Mouse (Mus musculus): ENCODE data around the gene Snx8.

The Snx8 gene

DNA sequence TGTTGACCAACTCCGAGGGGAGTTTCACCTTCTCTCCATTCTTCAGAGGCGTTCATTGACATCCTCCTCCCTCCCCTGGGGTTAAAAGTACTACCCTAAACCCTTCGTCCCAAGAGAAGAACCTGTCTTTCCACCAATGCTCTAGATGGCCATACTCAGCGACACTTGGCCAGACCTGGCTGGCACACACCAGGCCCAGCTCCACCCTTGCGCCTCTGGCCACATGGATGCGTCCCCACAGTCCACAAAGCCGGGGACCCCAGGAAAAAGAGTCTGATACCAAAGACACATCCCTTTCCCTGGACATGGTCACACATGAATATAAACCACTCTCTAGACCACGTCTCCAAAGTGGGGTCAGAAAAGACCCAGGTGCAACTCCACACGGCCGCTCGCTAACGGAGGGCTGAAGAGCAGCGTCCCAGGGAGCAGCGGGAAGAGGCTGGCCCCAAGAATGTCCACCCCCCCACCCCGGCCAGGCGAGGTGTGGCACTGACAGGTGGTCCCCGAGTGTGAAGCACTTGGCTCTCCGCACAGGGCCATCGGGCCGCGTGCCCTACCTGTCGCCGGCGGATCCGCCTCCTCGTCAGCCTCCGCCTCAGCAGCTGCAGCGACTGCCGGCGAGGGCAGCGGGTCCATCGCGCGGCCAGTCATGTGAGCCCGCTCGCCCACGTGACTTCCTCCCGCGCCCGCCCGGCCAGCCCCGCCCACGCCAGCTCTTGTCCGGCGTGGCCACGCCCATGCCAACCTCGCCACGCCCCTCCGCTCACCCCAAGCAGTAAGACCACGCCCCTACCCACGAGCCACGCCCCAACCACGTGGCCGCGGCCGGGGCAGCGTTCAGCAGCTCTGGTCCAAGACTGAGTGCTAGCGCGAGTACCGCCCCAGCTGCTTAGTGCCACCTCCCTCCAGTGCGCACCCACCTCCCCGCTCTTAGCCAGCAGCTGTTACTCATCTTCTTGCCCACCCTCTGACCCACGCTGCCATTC, at the start of gene Snx8:
Snx8 (minus strand) TSS at position 675 of the 989 bp plus-strand sequence.
- in situ Hi-C loops (cut with MboI; ENCODE audit: low sequenced_read_pairs), result no loop called here

GRCm38 (mm10) chr5:140425016-140425783, 36.1 kb upstream of the Snx8 start:
- in situ Hi-C loops (cut with MboI; ENCODE audit: low sequenced_read_pairs), result no loop called here

GRCm38 (mm10) chr5:140420616-140421015, 31.6 kb upstream of the Snx8 start:
- in situ Hi-C loops (cut with MboI; ENCODE audit: low sequenced_read_pairs), result no loop called here

DNA sequence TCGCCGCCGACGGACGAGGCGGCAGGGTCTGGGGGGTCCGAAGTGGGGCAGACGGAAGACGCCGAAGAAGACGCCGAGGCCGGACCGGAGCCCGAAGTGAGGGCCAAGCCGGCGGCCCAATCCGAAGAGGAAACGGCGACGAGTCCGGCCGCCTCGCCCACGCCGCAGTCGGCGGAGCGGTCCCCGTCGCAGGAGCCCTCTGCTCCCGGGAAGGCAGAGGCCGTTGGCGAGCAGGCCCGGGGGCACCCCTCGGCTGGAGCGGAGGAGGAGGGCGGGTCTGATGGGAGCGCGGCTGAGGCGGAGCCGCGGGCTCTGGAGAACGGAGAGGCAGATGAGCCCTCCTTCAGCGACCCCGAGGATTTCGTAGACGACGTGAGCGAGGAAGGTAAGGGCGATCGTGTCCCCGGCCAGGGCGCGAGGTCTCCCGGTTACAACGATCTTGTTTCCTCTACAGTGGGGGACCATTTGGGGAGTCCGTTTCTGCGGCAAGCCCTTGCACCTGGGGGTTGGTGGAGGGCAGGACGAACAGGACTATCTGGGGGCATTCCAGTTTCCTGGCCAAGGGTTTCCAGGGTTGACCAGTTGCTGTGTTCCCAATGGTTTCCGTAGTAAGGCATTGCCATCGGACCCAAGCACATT, 30.5 kb upstream of the Snx8 start:
- in situ Hi-C loops (cut with MboI; ENCODE audit: low sequenced_read_pairs), result no loop called here

DNA sequence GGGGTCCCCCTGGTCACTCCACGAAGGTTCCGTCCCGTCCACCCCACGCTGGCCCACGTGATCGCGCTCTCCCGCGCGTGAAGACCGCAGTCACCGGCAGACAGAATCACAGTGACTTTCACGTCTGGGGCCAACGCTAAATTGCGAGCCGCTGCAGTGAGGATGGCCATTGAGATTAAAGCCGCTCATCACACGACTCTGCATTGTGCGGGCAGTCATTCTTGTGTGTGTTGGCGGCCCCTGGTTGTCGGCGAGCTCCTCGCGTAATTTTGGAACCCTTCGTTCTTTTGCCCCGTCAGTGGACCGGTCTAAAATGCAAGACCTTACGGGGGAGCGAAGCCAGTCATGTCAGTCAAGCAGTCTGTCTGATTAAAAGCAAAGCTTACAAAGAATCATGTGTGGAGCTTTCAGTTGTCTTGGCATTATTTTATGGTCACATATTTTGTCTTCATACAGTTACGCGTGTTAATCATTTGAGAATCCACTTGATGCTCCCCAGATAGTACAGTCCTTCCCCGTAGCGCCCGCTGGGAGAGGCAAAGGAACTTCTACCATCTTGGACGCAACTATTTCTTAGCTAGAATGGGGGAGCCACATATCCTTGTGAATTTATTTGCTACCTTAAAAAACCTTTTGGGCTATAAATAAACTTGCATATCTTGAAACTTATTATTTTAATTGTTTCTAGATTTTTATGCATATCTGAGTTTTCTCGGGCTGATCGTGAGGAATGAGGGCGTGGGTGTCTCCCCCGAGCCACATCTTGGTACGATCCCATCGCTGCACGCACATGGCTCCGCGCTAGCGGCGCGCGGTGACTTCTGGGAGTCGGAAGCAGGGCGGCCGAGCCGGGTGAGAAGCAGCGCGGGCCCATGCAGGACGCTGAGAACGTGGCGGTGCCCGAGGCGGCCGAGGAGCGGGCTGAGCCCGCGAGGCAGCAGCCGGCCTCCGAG, 29.7 kb upstream of the Snx8 start, which contains the start of gene Eif3b:
Eif3b (plus strand) TSS at position 840 of the 953 bp plus-strand sequence.
- in situ Hi-C loops (cut with MboI; ENCODE audit: low sequenced_read_pairs), result no loop called here

DNA sequence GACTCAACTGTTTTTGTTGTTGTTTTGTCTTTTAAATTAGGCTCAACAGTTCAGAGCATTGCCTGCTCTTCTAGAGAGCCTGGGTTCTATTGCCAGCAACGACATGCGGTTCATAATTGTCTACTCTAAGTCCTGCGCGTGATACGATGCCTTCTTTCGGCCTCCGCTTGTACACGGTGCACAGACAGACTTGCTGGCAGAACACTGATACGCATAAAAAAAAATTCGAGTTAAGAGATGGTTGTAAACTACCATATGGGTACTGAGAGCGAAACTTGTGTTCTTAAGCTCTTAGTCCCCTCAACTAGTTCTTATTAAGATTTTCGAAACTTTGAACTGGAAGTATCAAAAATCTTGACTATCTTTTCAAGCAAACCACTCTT, 29.0 kb upstream of the Snx8 start:
- in situ Hi-C loops (cut with MboI; ENCODE audit: low sequenced_read_pairs), result no loop called here

DNA sequence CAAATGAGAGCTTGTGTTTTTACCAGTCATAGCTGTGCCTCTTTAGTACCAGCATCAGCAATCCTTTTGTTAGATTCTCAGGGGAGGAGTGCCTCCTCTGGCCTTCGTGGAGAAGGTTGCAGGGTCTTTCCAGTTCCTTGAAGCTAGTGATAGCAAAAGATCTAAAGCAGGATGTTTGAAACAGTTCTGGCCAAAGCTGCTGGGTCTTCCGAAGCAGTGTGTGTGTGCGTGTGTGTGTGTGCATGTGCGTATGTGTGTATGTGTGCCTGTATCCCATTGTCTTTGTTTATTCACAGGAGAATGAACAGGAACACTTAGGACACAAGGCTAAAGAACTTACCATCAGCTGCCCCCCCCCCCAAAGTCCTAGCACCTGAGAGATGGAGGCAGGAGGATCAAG, 25.6 kb upstream of the Snx8 start:
- in situ Hi-C loops (cut with MboI; ENCODE audit: low sequenced_read_pairs), result no loop called here

DNA sequence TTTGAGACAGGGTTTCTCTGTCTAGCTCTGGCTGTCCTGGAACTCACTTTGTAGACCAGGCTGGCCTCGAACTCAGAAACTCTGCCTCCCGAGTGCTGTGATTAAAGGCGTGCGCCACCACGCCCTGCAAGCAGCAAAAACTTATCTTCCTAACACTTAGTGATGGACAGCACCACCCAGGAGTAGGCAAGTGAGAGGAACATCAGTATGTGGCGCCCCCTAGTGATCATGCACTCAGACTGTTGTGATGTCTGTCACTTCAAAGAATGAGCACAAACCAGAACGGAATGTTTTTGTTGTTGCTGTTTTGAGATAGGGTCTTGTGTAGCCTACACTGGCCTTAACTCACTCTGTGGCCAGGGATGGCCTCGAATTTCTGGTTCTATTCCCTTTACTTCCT, 22.3 kb upstream of the Snx8 start:
- in situ Hi-C loops (cut with MboI; ENCODE audit: low sequenced_read_pairs), result no loop called here

DNA sequence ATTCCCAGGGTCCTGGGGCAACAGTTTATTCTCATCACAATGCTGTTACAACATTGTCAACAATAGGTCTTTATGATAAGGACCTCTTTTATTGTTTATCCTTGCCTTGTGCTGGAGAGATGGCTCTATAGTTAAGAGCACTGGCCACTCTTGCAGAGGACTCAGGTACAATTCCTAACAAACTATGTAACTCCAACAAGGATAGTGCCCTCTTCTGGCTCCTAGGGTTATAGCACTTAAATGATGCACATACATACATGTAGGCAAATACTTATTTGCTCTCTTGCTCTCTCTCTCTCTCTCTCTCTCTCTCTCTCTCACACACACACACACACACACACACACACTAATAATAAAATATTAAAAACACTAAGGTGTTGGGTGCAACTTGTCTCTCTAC, 19.7 kb upstream of the Snx8 start:
- in situ Hi-C loops (cut with MboI; ENCODE audit: low sequenced_read_pairs), result no loop called here

GRCm38 (mm10) chr5:140406666-140407065, 17.6 kb upstream of the Snx8 start:
- in situ Hi-C loops (cut with MboI; ENCODE audit: low sequenced_read_pairs), result no loop called here

DNA sequence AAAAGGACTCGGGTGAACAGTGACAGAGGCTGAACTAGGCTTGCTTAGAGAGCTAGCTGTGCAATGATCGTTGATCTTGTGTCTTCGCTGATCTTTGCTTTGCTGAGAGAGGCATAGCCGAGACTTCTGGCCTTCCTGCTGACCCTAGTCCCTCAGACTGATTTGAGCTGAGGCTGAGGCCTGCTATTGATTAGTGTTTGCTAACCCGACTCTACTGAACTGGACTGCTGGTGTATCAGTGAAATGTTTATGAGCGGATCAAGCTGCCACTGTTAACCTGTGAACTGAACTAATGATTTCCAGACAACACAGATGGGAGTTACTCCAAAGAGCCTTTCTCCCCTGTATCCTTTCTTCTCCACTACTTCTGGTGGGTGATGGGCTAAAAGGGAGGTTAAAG, 16.1 kb upstream of the Snx8 start:
- in situ Hi-C loops (cut with MboI; ENCODE audit: low sequenced_read_pairs), result no loop called here

GRCm38 (mm10) chr5:140402640-140403270, 13.7 kb upstream of the Snx8 start:
- in situ Hi-C loops (cut with MboI; ENCODE audit: low sequenced_read_pairs), result no loop called here

DNA sequence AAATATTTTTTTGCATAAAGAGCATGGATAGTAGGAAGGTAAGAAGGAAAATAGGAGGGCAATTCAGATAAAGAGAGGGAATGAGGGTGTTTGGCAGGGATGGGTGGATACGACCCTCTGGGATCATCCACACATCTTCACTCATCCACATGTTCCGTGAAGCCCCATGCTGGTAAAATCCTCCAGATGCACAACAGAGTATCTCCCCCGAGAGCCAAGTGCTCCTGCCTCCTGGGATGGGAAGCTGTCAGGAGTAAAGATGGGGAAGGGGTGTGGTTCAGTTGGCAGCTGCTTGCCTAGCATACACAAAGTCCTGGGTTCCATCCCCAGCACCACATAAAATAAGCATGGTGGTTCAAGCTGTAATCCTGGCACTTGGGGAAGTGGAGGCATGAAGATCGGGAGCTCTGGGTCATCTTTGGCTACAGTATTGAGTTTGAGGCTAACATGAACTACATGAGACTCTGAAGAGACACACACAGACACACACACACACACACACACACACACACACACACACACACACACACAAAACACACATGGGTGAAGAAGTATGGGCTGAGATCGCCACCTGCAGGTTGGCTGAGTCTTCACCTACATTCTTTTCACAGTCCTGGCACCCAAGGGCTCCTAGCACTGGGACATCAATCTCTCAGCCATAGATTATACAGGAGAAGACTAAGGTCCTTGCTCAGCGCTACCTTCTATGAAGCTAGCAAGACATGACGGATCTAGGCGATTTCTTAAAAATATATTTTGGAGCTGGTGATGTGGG, 7.3 kb upstream of the Snx8 start:
- in situ Hi-C loops (cut with MboI; ENCODE audit: low sequenced_read_pairs), result loop anchor here (10.0 kb wide), 1 partner anchor 52 kb away; no protein-coding TSS in a partner anchor

DNA sequence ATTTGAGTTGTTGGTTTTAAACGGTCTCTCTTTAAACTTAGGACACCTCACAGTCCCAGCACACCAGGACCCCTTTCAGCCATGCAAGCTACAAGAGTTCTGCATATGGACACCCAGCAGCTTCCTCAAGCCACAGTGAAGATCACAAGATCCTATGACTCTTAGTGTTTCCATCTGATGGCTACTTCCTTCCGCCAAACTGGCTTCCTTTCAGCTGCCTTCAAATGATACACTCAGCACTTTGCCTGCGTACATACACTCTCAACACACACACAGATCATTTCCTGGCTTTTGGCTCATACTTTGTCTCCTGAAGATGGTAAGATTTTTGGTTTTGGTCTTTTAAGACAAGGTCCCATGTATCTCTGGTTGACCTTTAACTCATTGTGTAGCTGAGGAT, 3.6 kb upstream of the Snx8 start:
- in situ Hi-C loops (cut with MboI; ENCODE audit: low sequenced_read_pairs), result loop anchor here (10.0 kb wide), 1 partner anchor 48 kb away; no protein-coding TSS in a partner anchor

DNA sequence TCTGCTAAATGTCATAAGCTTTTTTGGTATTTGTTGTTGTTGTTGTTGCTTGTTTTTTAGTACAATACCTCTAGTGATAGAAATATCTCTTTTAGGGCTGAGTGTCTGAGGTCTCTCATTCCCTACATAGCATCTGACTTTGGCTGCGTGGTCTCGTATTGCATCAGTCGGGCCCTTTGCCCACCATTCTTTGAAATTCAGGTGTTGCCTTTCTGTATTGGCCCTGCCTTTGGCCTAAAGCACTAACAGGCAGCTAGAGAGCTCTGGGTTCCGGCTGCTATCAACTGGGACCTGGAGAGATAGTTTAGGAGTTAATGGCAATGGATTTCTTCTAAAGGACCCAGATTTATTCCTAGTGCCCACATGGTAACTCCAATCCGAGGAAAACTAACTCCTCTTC, 2.9 kb upstream of the Snx8 start:
- in situ Hi-C loops (cut with MboI; ENCODE audit: low sequenced_read_pairs), result loop anchor here (10.0 kb wide), 1 partner anchor 47 kb away; no protein-coding TSS in a partner anchor

DNA sequence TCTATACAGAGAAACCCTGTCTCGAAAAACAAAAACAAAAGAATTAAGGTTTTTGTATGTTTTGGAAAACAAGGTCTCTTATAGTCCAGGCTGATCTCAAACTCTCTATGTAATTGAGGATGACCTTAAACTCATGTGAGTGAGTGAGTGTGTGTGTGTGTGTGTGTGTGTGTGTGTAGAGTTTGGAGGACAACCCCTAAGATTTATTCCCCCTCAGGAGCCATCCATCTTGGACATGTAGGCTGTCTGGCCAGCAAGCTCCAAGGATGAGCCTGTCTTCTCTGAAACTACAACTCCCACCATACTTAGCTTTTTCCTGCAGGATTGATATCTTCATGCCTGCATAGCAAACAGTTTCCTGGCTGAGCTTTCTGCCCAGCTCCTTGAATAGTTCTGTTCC, 2.4 kb upstream of the Snx8 start:
- in situ Hi-C loops (cut with MboI; ENCODE audit: low sequenced_read_pairs), result loop anchor here (10.0 kb wide), 1 partner anchor 47 kb away; no protein-coding TSS in a partner anchor

DNA sequence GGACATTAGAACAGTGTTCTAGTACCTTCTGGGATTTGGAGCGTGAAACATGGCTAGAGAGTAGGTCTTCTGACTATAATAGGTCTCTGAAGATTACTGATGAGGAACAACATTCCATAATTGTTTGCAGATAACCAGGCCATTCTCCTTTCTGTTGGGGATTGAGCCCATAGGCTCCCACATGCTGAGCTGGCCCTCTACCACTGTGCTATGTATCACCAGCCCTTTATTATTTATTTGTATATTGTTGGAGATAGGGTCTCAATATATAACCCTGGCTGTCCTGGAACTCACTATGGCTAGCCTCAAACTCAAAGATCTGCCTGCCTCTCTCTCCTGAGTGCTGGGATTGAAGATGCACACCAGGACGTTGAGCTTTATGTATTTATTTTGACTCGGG, 585 bp upstream of the Snx8 start:
- in situ Hi-C loops (cut with MboI; ENCODE audit: low sequenced_read_pairs), result loop anchor here (10.0 kb wide), 1 partner anchor 45 kb away; no protein-coding TSS in a partner anchor

DNA sequence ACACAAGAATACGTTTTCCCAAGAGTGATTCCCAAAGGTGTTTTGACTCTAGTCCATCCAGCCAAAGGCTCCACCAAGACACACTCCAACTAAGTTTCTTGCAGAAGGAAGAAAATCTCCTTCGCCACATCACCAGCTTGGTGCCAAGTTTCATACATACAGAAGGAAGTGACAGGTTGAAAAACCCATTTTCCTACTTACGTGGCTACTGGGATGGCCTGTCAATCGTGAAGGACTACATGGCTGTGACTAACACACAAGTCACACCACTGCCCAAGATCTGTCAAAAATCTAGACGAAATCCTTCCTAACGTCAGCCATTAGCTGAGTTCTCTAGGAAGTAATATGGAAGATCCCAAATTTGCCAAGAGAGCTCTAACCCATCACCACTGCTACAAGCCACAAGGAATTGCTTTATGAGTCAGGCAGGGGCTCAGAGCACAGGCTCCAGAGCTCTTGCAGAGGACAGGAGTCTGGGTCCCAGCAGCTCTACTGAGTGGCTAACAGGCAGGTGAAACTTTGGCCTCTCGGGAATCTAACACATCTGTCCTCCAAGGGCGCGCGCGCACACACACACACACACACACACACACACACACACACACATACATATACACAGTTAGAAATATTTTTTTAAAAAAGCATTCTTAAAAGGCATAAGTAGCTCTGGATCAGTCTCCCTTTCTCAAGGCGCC, 1.1 kb downstream of the Snx8 start:
- in situ Hi-C loops (cut with MboI; ENCODE audit: low sequenced_read_pairs), result no loop called here

All from CH12F3 (cell line).